Mouse (Mus musculus) activated CD4-positive, CD25-positive, alpha-beta regulatory T cell (primary cell): Measurements from ENCODE around the gene Spata31d1a. TPM values are rescaled to one million over a fixed set of nuclear protein-coding genes. Genes with fewer than 3 reads are reported as not detected.

Experiments
- polyA plus RNA-seq, 2 experiments: library from polyadenylated mRNA; unstranded; fragments of 100-300 nt; shearing (Covaris generic); gene quantifications; one replicate each; pipeline ENCODE4 v1.2.1; 2017

The Spata31d1a gene
- polyA plus RNA-seq = under 1 TPM in 1 of 2 experiments, not detected in 1; 0.20 TPM

GRCm38 (mm10) chr13:59710230-59710629 is at the start of gene Spata31d1a:
Spata31d1a (minus strand) TSS chr13:59710330.

GRCm38 (mm10) chr13:59746711-59747110 is 36.6 kb upstream of the Spata31d1a start, which contains the start of gene 1700014D04Rik:
1700014D04Rik (minus strand) TSS chr13:59746752.

GRCm38 (mm10) chr13:59731652-59732051 is 21.5 kb upstream of the Spata31d1a start, which contains the start of gene Spata31d1d:
Spata31d1d (minus strand) TSS chr13:59731752.

GRCm38 (mm10) chr13:59711984-59712383 is 1.9 kb upstream of the Spata31d1a start, which contains the start of gene Spata31d1b:
Spata31d1b (plus strand) TSS chr13:59712284.

GRCm38 (mm10) chr13:59694008-59694407 is 16.1 kb downstream of the Spata31d1a start, which contains the start of gene 4921517D22Rik:
4921517D22Rik (minus strand) TSS chr13:59694108.

GRCm38 (mm10) chr13:59675151-59676011 is 34.7 kb downstream of the Spata31d1a start, which contains the start of gene Golm1:
Golm1 (minus strand) TSS chr13:59675811.

Other genes starting within 250 kb of the Spata31d1a start
- 10 to 100 TPM; 19.1 to 29.4 TPM for gene Agtpbp1, start 125.1 kb downstream of the Spata31d1a start, polyA plus RNA-seq
- gene Naa35, start 125.1 kb downstream of the Spata31d1a start, polyA plus RNA-seq = 10 to 100 TPM; 59.9 to 62.6 TPM
- gene Golm1, start 34.5 kb downstream of the Spata31d1a start, polyA plus RNA-seq = 10 to 100 TPM; 16.3 to 32.1 TPM
- gene 4921517D22Rik, start 16.2 kb downstream of the Spata31d1a start, polyA plus RNA-seq = under 1 TPM in 1 of 2 experiments, not detected in 1; 0.05 TPM
- gene Spata31d1b, start 2.0 kb upstream of the Spata31d1a start, polyA plus RNA-seq = not detected
- gene Spata31d1d, start 21.4 kb upstream of the Spata31d1a start, polyA plus RNA-seq = not detected
- under 1 TPM in 1 of 2 experiments, not detected in 1; 0.31 TPM for gene 1700014D04Rik, start 36.4 kb upstream of the Spata31d1a start, polyA plus RNA-seq
- gene Isca1, start 59.5 kb upstream of the Spata31d1a start, polyA plus RNA-seq = 10 to 100 TPM; 57.9 to 73.7 TPM
- gene Gm49354, start 71.9 kb upstream of the Spata31d1a start, polyA plus RNA-seq = not detected
- gene Tut7, start 112.8 kb upstream of the Spata31d1a start, polyA plus RNA-seq = 100 to 1,000 TPM; 122 to 123 TPM